Mouse (Mus musculus) intestine, embryonic 15.5 days (tissue): Measurements from ENCODE around the gene Clec2l. TPM values are rescaled to one million over a fixed set of nuclear protein-coding genes. Genes with fewer than 3 reads are reported as not detected.
A peak's percentile ranks its signal among the peaks of the same experiment; 100 is the strongest.

Source experiments
- ATAC-seq: fragments of 200-750 bp; cut with Nextera tagmentation; 2 replicates; pipeline ENCODE4 v1.8.0; 2017; ENCODE audit warnings: moderate TSS enrichment, moderate library complexity
- H3K27ac ChIP-seq: fragments of 300-500 bp; sonication (generic); 2 replicates; pipeline ENCODE4 v1.5.1; 2015; ENCODE audit warnings: mild to moderate bottlenecking, inconsistent platforms
- H3K27me3 ChIP-seq: fragments of 300-500 bp; sonication (generic); replicated peaks from 2 replicates; pipeline ENCODE4 v1.6.1; 2015; ENCODE audit warnings: inconsistent platforms
- H3K36me3 ChIP-seq: fragments of 300-500 bp; sonication (generic); 2 replicates; pipeline ENCODE4 v1.6.1; 2015; ENCODE audit warnings: inconsistent platforms
- H3K4me1 ChIP-seq: fragments of 300-500 bp; sonication (generic); replicated peaks from 2 replicates; pipeline ENCODE4 v1.6.1; 2015; ENCODE audit warnings: inconsistent platforms
- H3K4me2 ChIP-seq: fragments of 300-500 bp; sonication (generic); replicated peaks from 2 replicates; pipeline ENCODE4 v1.6.1; 2015; ENCODE audit warnings: mild to moderate bottlenecking, inconsistent platforms
- H3K4me3 ChIP-seq: fragments of 300-500 bp; sonication (generic); replicated peaks from 2 replicates; pipeline ENCODE4 v1.5.1; 2015; ENCODE audit warnings: inconsistent platforms
- H3K9ac ChIP-seq: fragments of 300-500 bp; sonication (generic); 2 replicates; pipeline ENCODE4 v1.6.1; 2015; ENCODE audit warnings: inconsistent platforms
- H3K9me3 ChIP-seq: fragments of 300-500 bp; sonication (generic); 2 replicates; pipeline ENCODE4 v1.6.1; 2016; ENCODE audit warnings: inconsistent platforms
- WGBS: fragments of 180-500 bp; shearing (Covaris S2); methylation state at CpG from one replicate; pipeline ENCODE4 v1.1.7; 2015; 5-methylcytosine and 5-hydroxymethylcytosine counted together
- polyA plus RNA-seq: library from polyadenylated mRNA; unstranded; fragments of >200 nt; fragmentation: Nextera tagmentation; extraction: Ambion mirVana; gene quantifications from 2 replicates; pipeline ENCODE4 v1.2.1, GENCODE M21; 2015

Clec2l gene
- polyA plus RNA-seq, 1 experiment from 2014 or later: 2.0 TPM

DNA sequence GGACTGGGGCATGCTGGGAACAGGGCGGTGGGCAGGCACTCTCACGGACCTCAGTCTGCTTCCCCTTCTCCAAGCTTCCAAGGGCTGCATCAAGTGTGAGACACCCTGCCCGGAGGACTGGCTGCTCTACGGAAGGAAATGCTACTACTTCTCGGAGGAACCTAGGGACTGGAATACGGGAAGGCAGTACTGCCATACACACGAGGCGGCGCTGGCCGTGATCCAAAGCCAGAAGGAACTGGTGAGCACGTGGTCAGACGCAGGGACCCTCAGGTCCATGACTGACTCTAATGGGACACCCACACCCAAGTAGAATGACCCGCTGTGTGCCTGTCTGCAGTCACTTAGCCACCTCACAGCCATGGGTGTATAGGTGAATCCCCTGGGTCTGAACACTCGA is 13.9 kb downstream of the Clec2l start:
- Histone ChIP-seq H3K4me3 (no peak overlapping the region), H3K27ac (no peak overlapping the region), H3K4me1 (no peaks in the 10 kb centered on the region), H3K36me3 (no peaks in the 10 kb centered on the region), H3K4me2 (0 out of 2 replicates have a peak overlapping the region, but pooled peaks have one; percentile 6), H3K9ac (no peak overlapping the region), H3K9me3 (no peaks in the 10 kb centered on the region), H3K27me3 (no peaks in the 10 kb centered on the region)
- ATAC-seq: no peak
- WGBS: 74% methylated on average over 14 of the region's 14 CpGs

DNA sequence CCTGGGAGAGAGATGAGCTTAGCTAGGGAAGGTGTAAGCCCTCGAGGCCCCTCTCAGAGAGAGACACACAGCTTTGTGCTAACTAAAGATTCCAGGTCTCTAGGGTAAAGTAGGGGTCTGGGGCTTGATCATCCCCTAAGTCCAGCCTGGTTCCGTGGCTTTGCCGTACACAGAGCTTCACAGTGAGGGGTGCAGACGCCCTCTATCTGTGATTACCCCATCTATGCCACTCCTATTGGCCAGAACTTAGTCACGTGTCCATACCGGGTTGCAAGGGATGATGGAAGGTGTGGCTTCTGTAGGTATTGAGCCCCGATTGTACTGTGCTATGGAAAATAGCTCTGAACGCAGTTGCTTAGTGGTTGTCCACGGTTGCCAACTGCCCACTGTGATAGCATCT is 14.8 kb downstream of the Clec2l start:
- Histone ChIP-seq H3K4me1 (no peaks in the 10 kb centered on the region), H3K4me2 (no peak overlapping the region), H3K4me3 (no peak overlapping the region), H3K27me3 (no peaks in the 10 kb centered on the region), H3K9me3 (no peaks in the 10 kb centered on the region), H3K9ac (no peak overlapping the region), H3K36me3 (no peaks in the 10 kb centered on the region), H3K27ac (no peak overlapping the region)
- WGBS: 69% methylated on average over 9 of the region's 9 CpGs
- no peak for ATAC-seq

DNA sequence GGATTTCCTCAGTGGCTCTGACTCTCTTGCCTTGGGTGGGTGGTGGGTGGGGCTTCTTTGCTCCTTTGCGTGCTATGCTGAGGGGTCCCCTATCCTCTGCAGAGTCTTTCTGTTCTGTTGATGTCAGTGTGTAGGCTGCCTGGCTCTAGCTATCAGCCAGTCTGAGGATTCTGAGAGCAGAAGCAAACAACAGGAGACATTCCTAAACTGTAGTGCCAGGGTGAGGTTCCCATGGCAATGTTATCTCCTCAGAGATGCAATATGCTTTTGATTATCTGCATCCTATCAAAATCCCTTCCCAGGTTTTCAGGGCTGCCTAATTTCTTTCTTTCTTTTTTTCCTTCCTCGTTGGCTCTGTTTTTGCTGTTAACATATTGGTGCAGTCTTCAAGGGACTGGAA is 19.7 kb downstream of the Clec2l start:
- no peak overlapping the region for H3K9ac ChIP-seq
- no peak overlapping the region for H3K27ac ChIP-seq
- no peak for ATAC-seq
- 52% methylated on average over 2 of the region's 2 CpGs for WGBS
- no peak overlapping the region for H3K4me2 ChIP-seq
- no peaks in the 10 kb centered on the region for H3K27me3 ChIP-seq
- no peaks in the 10 kb centered on the region for H3K9me3 ChIP-seq
- H3K4me1 ChIP-seq: no peaks in the 10 kb centered on the region
- H3K36me3 ChIP-seq: no peaks in the 10 kb centered on the region
- no peak overlapping the region for H3K4me3 ChIP-seq

DNA sequence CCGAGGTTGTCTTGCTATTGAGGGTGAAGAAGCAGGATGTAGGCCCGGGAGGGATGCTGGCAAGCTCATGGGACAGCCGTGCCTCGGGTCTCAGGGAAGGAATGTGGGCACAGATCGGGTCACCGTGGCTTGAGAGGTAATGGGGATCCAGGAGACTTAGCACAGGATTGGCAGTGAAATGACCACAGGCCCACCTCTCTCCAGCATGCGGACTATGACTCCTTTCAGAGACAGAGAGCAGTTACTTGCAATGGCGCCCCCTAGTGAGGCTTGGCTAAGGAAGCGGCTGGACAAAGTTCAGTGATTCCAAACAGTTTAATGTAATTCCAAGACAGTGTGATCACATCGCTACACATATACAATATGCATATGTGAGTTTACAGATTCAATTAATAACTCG is 24.3 kb downstream of the Clec2l start:
- no peak overlapping the region for H3K9ac ChIP-seq
- 64% methylated on average over 11 of the region's 11 CpGs for WGBS
- no peaks in the 10 kb centered on the region for H3K4me1 ChIP-seq
- H3K9me3 ChIP-seq: no peaks in the 10 kb centered on the region
- no peak overlapping the region for H3K4me3 ChIP-seq
- H3K27ac ChIP-seq: no peak overlapping the region
- 0 out of 2 replicates have a peak, but pooled peaks cover 2% of the 10 kb centered on the region for H3K36me3 ChIP-seq
- H3K4me2 ChIP-seq: no peak overlapping the region
- no peak for ATAC-seq
- no peaks in the 10 kb centered on the region for H3K27me3 ChIP-seq

DNA sequence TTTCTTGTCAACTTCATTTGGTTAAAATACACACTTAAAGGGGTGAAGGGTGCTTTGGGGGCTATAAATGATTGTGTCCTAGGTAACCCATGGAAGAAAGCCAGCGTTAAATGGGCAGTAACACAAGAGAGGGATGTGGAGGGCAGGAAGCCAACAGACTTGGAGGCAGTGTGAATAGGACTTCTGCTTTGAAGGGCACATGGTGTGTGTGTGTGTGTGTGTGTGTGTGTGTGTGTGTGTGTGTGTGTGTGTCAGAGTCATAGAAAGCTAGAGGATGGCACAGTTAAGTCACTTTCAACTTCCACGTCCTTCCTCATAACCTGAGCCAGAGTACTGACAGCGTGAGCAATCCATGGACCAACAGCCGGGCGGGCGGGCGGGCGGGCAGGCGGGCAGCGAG is 26.0 kb downstream of the Clec2l start:
- Histone ChIP-seq H3K9ac (no peak overlapping the region), H3K27me3 (no peaks in the 10 kb centered on the region), H3K36me3 (0 out of 2 replicates have a peak, but pooled peaks cover 5% of the 10 kb centered on the region), H3K4me3 (no peak overlapping the region), H3K27ac (no peak overlapping the region), H3K4me2 (no peak overlapping the region), H3K9me3 (no peaks in the 10 kb centered on the region), H3K4me1 (no peaks in the 10 kb centered on the region)
- 94% methylated on average over 10 of the region's 10 CpGs for WGBS
- ATAC-seq: no peak

DNA sequence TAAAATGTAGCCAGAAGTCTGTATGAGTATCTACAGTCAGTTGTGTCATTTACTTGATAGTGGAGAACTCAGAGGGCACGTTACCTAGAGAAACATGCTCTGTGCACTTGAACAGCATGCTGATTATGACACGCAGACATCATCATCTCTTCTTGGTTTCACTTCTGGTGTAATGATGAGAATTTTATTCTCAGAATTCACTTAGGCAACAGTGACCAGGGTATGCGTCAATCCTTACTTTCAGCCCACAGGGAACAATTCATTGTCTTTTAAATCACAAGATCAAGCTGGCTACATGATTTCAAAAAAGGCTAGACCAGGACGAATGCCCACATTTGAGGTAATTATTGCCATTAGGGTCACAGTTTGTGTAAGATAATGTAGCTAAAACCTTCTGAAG is 27.7 kb downstream of the Clec2l start:
- no peaks in the 10 kb centered on the region for H3K27me3 ChIP-seq
- no peak overlapping the region for H3K27ac ChIP-seq
- H3K4me2 ChIP-seq: no peak overlapping the region
- ATAC-seq: no peak
- no peaks in the 10 kb centered on the region for H3K4me1 ChIP-seq
- no peaks in the 10 kb centered on the region for H3K9me3 ChIP-seq
- no peak overlapping the region for H3K4me3 ChIP-seq
- H3K36me3 ChIP-seq: 0 out of 2 replicates have a peak, but pooled peaks cover 5% of the 10 kb centered on the region
- H3K9ac ChIP-seq: no peak overlapping the region
- WGBS: 89% methylated on average over 4 of the region's 4 CpGs

DNA sequence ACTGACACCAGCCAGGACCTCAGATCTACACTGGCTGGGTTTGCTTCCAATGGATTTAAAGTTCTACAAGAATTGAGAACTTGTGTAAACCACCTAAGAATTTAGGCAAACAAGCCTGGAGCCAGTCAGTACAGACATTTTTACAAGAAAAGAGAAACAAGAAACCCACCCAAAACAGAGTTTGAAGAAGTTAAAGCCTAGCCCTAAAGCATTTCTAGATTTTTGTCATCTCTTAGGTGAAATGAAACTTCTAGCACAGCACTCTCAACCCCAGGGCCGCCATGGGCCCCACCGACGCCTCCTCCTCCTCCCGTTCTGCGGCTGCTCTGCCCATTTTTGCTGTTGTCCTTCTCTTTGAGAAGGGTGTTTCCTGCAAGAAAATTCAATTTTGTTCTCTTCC is 28.2 kb downstream of the Clec2l start:
- Histone ChIP-seq H3K4me2 (no peak overlapping the region), H3K9ac (no peak overlapping the region), H3K9me3 (no peaks in the 10 kb centered on the region), H3K4me3 (no peak overlapping the region), H3K27ac (no peak overlapping the region), H3K36me3 (0 out of 2 replicates have a peak, but pooled peaks cover 5% of the 10 kb centered on the region), H3K4me1 (no peaks in the 10 kb centered on the region), H3K27me3 (no peaks in the 10 kb centered on the region)
- ATAC-seq: no peak
- WGBS: 93% methylated on average over 5 of the region's 5 CpGs

DNA sequence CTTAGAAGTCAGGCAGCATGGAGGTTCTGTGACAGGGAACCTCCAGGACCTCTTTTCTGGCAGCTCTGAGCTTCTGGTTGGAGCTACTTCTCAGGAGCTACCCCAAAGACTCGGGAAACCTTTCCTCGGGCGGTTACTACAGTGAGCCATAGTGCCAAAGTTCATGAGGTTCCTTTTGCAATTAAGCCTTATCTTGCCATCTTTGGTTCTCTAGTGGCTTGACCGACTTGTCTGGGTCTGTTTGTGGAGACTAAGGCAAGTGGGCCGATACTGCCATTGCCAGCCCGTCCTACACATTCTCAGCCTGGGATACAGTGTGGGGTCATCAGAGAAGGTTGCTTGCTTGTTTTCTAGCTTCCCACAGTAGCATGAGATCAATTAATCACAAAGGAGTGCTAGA is 29.7 kb downstream of the Clec2l start:
- Histone ChIP-seq H3K4me1 (no peaks in the 10 kb centered on the region), H3K27ac (no peak overlapping the region), H3K4me3 (no peak overlapping the region), H3K36me3 (peaks cover 10% of the 10 kb centered on the region), H3K4me2 (no peak overlapping the region), H3K9me3 (no peaks in the 10 kb centered on the region), H3K27me3 (no peaks in the 10 kb centered on the region), H3K9ac (no peak overlapping the region)
- no peak for ATAC-seq
- 79% methylated on average over 6 of the region's 6 CpGs for WGBS

DNA sequence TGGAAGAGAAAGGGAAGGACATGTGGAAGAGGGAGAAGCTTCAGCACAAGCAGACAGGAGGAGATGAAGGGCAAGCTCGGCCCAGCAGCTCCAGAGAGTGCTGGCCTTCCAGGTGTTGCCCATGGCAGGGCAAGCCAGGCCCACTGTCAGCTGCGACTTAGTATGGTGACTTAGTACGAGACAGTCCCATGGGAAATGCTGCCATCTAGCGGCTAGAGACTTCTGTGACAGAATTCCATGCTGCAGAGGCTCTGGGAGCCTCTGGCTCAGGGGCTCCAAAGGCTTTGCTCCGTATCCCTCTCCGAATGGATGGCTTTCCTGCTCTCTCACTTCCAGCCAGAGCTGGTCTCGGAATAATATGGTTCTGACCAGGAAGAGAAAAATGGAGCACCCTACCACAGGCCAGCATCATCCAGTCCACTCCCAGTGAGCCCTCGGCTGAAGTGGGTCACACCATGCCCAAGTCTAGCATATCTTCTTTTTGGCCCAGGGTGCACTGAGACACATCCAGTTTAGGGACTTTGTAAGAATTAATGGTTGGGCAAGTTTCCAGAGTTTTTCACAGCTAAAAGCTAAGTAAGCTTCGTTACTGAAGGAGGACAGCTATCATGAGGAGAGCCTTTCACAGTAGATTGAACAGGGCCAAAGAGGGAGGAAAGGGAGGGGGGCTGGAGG is 32.6 kb downstream of the Clec2l start:
- 30% methylated on average over 9 of the region's 9 CpGs for WGBS
- H3K4me2 ChIP-seq: no peak overlapping the region
- H3K27ac ChIP-seq: no peak overlapping the region
- no peaks in the 10 kb centered on the region for H3K27me3 ChIP-seq
- no peak overlapping the region for H3K4me3 ChIP-seq
- ATAC-seq: peak; percentile 68; the same call in 1 of the 2 replicates
- H3K4me1 ChIP-seq: peaks cover 9% of the 10 kb centered on the region
- no peak overlapping the region for H3K9ac ChIP-seq
- H3K9me3 ChIP-seq: no peaks in the 10 kb centered on the region
- H3K36me3 ChIP-seq: peaks cover 27% of the 10 kb centered on the region

DNA sequence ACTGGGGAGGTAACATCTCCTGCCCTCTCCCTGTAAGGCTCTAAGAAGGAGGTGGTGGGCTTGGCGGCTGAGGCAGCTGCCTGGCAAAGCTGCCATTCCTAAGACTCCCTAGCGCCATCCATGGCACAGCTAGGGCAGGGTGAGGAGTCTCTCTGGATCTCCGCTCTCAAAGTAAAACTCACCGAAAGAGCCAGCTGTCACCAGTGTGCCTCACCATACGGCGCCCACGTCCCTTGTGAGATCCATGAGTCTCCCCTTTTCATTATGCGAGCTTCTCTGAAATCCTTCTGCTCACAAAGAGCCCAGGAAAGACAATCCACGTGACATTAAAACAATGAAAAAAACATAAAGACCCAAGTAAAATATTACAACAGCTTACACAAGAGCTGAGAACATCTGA is 33.7 kb downstream of the Clec2l start:
- no peaks in the 10 kb centered on the region for H3K27me3 ChIP-seq
- peaks cover 9% of the 10 kb centered on the region for H3K4me1 ChIP-seq
- no peak overlapping the region for H3K4me3 ChIP-seq
- H3K27ac ChIP-seq: no peak overlapping the region
- 91% methylated on average over 9 of the region's 9 CpGs for WGBS
- peaks cover 29% of the 10 kb centered on the region for H3K36me3 ChIP-seq
- ATAC-seq: no peak
- no peak overlapping the region for H3K9ac ChIP-seq
- no peak overlapping the region for H3K4me2 ChIP-seq
- no peaks in the 10 kb centered on the region for H3K9me3 ChIP-seq

DNA sequence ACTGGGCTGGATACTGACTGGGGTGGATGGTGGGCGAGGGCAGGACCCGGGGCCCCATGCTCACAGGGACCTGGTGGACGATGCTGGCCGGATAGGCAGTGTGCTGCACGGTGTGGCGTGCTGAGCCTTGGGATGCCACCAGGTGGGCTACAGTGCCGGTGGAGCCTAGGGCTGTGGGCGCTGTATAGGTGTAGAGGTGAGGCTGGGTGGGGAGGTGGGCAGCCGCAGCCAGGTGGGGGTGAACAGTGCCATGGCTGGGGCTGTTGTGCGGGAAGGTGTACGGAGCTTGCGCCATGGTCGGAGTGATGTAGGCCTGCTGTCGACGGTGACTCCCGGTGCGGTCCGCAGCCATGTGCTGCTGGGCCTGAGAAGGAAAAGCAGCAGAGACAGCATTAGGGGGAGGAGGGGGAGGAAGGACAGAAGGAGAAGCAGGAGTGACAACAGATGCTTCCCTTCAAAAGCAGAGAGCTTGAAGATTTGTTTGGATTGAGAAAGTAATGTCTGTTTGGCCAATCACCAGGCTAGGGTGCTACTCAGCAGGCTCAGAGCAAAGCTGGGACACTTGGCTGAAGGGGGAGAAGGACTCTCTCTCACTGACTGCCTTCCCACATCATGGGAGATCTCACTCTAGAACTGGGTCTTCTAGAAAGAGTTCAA is 35.5 kb downstream of the Clec2l start:
- no peak overlapping the region for H3K4me3 ChIP-seq
- H3K4me2 ChIP-seq: no peak overlapping the region
- H3K36me3 ChIP-seq: peaks cover 42% of the 10 kb centered on the region
- WGBS: 69% methylated on average over 18 of the region's 18 CpGs
- H3K9ac ChIP-seq: no peak overlapping the region
- no peaks in the 10 kb centered on the region for H3K27me3 ChIP-seq
- no peaks in the 10 kb centered on the region for H3K9me3 ChIP-seq
- ATAC-seq: peak; percentile 62
- H3K27ac ChIP-seq: peak overlapping the region; percentile 67; the same call in 1 of the 2 replicates
- peaks cover 9% of the 10 kb centered on the region for H3K4me1 ChIP-seq

DNA sequence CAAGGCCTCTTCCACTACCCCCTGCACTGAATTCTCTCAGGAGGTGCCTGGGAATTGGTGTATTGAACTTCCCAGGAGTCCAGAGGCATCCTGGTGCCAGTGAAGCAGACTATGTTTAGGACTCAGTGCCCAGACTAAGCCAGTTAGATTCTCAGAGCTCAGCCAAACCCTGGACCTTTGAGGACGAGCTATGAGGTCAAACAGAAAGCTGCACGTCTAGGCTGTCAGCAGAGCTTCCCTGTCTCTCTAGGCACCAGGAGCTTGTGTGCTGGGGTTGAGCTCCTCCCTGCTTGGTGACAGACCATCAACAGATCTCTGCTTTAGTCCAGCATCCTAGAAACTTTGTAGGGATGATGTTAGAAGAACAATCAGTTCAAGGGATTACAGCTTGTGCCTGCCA is 38.6 kb downstream of the Clec2l start:
- no peak for ATAC-seq
- 49% methylated on average over 2 of the region's 2 CpGs for WGBS
- H3K4me3 ChIP-seq: no peak overlapping the region
- H3K9ac ChIP-seq: no peak overlapping the region
- no peaks in the 10 kb centered on the region for H3K9me3 ChIP-seq
- H3K27ac ChIP-seq: no peak overlapping the region
- no peak overlapping the region for H3K4me2 ChIP-seq
- no peaks in the 10 kb centered on the region for H3K27me3 ChIP-seq
- H3K4me1 ChIP-seq: peaks cover 9% of the 10 kb centered on the region
- H3K36me3 ChIP-seq: peaks cover 42% of the 10 kb centered on the region
